Mouse (Mus musculus) liver, adult 2 months (tissue): ENCODE measurements around the gene Usp32.

Experiments
- CTCF ChIP-seq: fragments of 200-500 bp; IDR thresholded peaks from 2 replicates; pipeline ENCODE4 v1.5.1; 2011; ENCODE audit warnings: low read depth, low read length, control low read depth
- POLR2A ChIP-seq: fragments of 200-500 bp; IDR thresholded peaks from 2 replicates; pipeline ENCODE4 v1.6.1; 2011; ENCODE audit warnings: low read length, control low read depth; ENCODE audit not compliant: insufficient read depth; ENCODE audit errors: extremely low read depth

DNA sequence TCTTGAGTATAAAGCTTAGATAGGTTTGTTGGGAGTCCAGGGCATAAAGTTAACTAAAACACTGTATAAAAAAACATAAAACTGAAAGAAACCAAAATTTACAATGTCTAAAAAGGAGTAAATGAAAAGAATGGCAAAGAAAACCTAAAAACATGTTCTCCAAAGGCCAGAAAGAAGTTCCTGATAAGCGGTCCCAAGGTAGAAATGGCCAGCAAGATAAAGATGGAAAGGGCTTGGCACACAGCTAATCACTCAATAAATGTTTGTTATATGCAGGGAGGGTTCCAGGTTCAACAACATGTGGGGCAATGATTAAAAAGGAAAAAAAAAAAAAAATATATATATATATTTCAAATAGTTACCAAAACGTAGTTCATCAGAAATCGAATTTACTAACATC lies 32.7 kb downstream of the Usp32 start:
- TF ChIP-seq CTCF (no peak), POLR2A (no peak)
